Mouse (Mus musculus) subcutaneous adipose tissue, adult 2 months (tissue): ENCODE results near the gene 1600014C10Rik. TPM values are rescaled to one million over a fixed set of nuclear protein-coding genes. Genes with fewer than 3 reads are reported as not detected.

Experiments used
- polyA plus RNA-seq: library from polyadenylated mRNA; depleted of rRNA; stranded (reverse); fragments of >200 nt; gene quantifications from 2 replicates; pipeline ENCODE4 v1.2.3, GENCODE M21; 2012; ENCODE audit warnings: low replicate concordance; rRNA removed

Gene 1600014C10Rik
- 49.0 and 91.8 TPM in 2 replicates for polyA plus RNA-seq

GRCm38 (mm10) chr7:38182962-38183687, at the start of gene 1600014C10Rik:
Gene 1600014C10Rik (plus strand): TSS chr7:38183217.

GRCm38 (mm10) chr7:38227900-38228298, 44.9 kb downstream of the 1600014C10Rik start, which contains the start of gene Plekhf1:
Gene Plekhf1 (minus strand): TSS chr7:38228016.

Other genes starting within 250 kb of the 1600014C10Rik start
- gene Uri1, start 159.7 kb upstream of the 1600014C10Rik start, polyA plus RNA-seq, result 7.7 and 12.0 TPM in 2 replicates
- gene Ccne1, start 75.7 kb upstream of the 1600014C10Rik start, polyA plus RNA-seq, result 7.2 and 8.3 TPM in 2 replicates
- gene Plekhf1, start 44.8 kb downstream of the 1600014C10Rik start, polyA plus RNA-seq, result 4.6 and 7.0 TPM in 2 replicates
- 16.6 and 21.4 TPM in 2 replicates for gene Pop4, start 88.2 kb downstream of the 1600014C10Rik start, polyA plus RNA-seq